Mouse (Mus musculus) left cerebral cortex, postnatal 14 days (tissue): ENCODE data around the gene Pmm1. TPM values are rescaled to one million over a fixed set of nuclear protein-coding genes. Genes with fewer than 3 reads are reported as not detected.
"Not testable (repeated sequence)": the region's sequence is repeated elsewhere in the genome, so short reads cannot be mapped to it uniquely, and the experiment has no call there.

Experiments
- DNase-seq, 2 experiments: peaks; one replicate each; pipeline ENCODE4 v3.0.0; 2021 to 2022; ENCODE audit warnings: low spot score in 2 of 2, mixed read lengths in 1 of 2
- intact Hi-C: fragments of 180-260 bp; cut with DNase I; formaldehyde crosslinking; loops from one replicate; pipeline ENCODE4 v1.15.1; 2025
- total RNA-seq, 2 experiments: library from RNA; stranded (reverse); gene quantifications; 2 replicates each; pipeline ENCODE4 v1.2.3; 2021

Gene Pmm1
- total RNA-seq, 2 experiments from 2014 or later, result 190 to 201 TPM

GRCm38 (mm10) chr15:81912498-81912897 lies 48.2 kb downstream of the Pmm1 start:
- DNase-seq, result no peak
- intact Hi-C loops, result no loop called here

GRCm38 (mm10) chr15:81908767-81909166 lies 52.0 kb downstream of the Pmm1 start:
- intact Hi-C loops, DNase-seq: not testable (repeated sequence)

GRCm38 (mm10) chr15:81907953-81908352 lies 52.8 kb downstream of the Pmm1 start:
- intact Hi-C loops, result no loop called here
- DNase-seq, result no peak

GRCm38 (mm10) chr15:81904939-81905338 lies 55.8 kb downstream of the Pmm1 start:
- intact Hi-C loops, result loop anchor here (2.0 kb wide), 1 partner anchor 74 kb away; no protein-coding TSS in a partner anchor
- peak; percentile 83 to 86 for DNase-seq

Other genes with a start within 250 kb of the Pmm1 start
- 100 to 1,000 TPM; 188 to 197 TPM for gene Zc3h7b, start 215.9 kb downstream of the Pmm1 start, total RNA-seq
- 100 to 1,000 TPM; 199 to 206 TPM for gene Rangap1, start 215.4 kb downstream of the Pmm1 start, total RNA-seq
- 100 to 1,000 TPM; 188 to 210 TPM for gene Tef, start 158.5 kb downstream of the Pmm1 start, total RNA-seq
- 10 to 100 TPM; 25.8 to 31.8 TPM for gene Tob2, start 102.1 kb downstream of the Pmm1 start, total RNA-seq
- 10 to 100 TPM; 31.8 to 39.8 TPM for gene Phf5a, start 89.0 kb downstream of the Pmm1 start, total RNA-seq
- gene Aco2, start 88.6 kb downstream of the Pmm1 start, total RNA-seq, result 100 to 1,000 TPM; 445 to 467 TPM
- 10 to 100 TPM; 52.8 to 53.9 TPM for gene Polr3h, start 34.7 kb downstream of the Pmm1 start, total RNA-seq
- 100 to 1,000 TPM; 109 to 112 TPM for gene Csdc2, start 24.2 kb downstream of the Pmm1 start, total RNA-seq
- gene 1700029P11Rik, start 19.6 kb upstream of the Pmm1 start, total RNA-seq, result not detected
- gene Xrcc6, start 26.9 kb upstream of the Pmm1 start, total RNA-seq, result 10 to 100 TPM; 18.7 to 23.9 TPM
- 100 to 1,000 TPM; 103 to 117 TPM for gene Desi1, start 72.9 kb upstream of the Pmm1 start, total RNA-seq
- gene Snu13, start 86.7 kb upstream of the Pmm1 start, total RNA-seq, result 100 to 1,000 TPM in 1 of 2 experiments, 10 to 100 TPM in 1; 91.1 to 102 TPM
- not detected for gene 4930407I10Rik, start 98.2 kb upstream of the Pmm1 start, total RNA-seq
- gene Mei1, start 109.1 kb upstream of the Pmm1 start, total RNA-seq, result under 1 TPM; 0.72 to 0.79 TPM
- 10 to 100 TPM; 10.1 to 12.9 TPM for gene Ccdc134, start 167.0 kb upstream of the Pmm1 start, total RNA-seq
- 100 to 1,000 TPM; 173 to 195 TPM for gene Srebf2, start 186.3 kb upstream of the Pmm1 start, total RNA-seq